Mouse (Mus musculus): ENCODE measurements around the gene Slc25a22. TPM values are rescaled to one million over a fixed set of nuclear protein-coding genes. Genes with fewer than 3 reads are reported as not detected.
"Not testable (repeated sequence)": the region's sequence is repeated elsewhere in the genome, so short reads cannot be mapped to it uniquely, and the experiment has no call there.

Slc25a22 gene
- total RNA-seq, 2 experiments from 2014 or later = 351 to 355 TPM

DNA sequence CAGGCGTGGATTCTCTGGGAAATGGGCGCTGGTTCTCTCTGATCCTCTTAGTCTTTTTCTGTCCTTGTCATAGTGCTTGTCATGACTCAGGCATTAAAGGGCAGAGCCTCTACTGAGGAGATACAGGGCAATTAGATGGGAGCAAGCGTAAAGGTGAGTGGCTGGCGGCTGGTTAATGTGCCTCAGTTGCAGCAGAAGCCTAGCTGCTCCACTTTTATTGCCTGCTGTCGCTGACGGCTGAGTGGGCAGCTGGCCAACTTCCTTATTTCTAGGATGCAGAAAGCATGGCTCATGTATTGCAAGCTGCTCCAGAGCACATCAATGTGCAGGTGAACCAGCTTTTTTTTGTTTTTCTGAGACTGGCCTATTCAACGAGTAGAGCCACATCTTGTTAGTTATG, 18.7 kb downstream of the Slc25a22 start:
- DNase-seq (ENCODE audit: extremely low spot score in 1 of 2, low spot score in 1 of 2) = peak in 1 of 2 experiments; percentile 67

GRCm38 (mm10) chr7:141417731-141418681, 19.7 kb downstream of the Slc25a22 start:
- DNase-seq (ENCODE audit: extremely low spot score in 1 of 2, low spot score in 1 of 2) = no peak

- no peak for DNase-seq (ENCODE audit: extremely low spot score in 1 of 2, low spot score in 1 of 2)
These were observed 21.4 kb downstream of the Slc25a22 start for GRCm38 (mm10) chr7:141416144-141416841.

GRCm38 (mm10) chr7:141413809-141414584, 23.7 kb downstream of the Slc25a22 start, which contains the start of gene Gatd1:
Gatd1 (minus strand) TSS chr7:141414136.
- DNase-seq (ENCODE audit: extremely low spot score in 1 of 2, low spot score in 1 of 2) = peak; percentile 94 to 99

DNA sequence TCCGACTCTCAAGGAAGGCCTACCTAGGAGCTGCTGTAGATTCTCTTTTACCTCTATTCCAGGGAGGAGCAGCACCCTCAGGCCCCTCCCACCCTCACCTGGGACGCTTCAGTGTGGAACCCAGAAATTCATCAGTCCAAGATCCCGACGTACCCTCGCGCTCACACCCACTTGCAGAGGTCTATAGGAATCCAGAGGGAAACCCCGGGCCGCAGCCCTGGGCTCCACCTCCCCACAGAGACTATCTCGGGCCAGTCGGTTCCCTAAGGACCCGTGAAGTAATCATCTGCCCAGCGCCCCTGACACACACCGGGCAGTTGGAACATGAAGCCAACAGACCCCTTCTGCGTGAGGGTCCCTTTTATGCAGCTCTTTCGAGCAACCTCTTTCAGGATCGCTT, 24.4 kb downstream of the Slc25a22 start:
- DNase-seq (ENCODE audit: extremely low spot score in 1 of 2, low spot score in 1 of 2) = no peak

DNA sequence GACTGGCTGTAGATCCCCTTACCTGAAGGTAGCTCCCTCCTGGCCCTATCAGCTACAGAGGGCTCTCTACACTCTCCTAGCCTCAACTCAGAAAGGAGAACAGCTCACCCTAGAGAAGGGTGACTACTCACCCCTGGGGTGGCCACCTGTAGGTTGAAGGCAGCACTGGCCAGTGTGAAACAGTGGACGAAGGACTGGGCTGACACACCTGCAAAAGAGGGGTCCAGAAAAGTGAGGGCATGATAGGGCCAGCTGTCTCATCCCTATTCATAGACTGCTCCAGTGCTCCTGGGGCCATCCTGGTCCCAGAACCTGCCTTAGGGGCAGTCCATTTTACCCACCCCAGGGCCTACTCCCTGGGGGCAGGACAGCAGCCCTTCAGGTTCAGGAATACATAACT, 26.0 kb downstream of the Slc25a22 start:
- DNase-seq (ENCODE audit: extremely low spot score in 1 of 2, low spot score in 1 of 2) = no peak

- DNase-seq (ENCODE audit: extremely low spot score in 1 of 2, low spot score in 1 of 2) = no peak
These were observed 27.1 kb downstream of the Slc25a22 start for GRCm38 (mm10) chr7:141410631-141411030.

DNA sequence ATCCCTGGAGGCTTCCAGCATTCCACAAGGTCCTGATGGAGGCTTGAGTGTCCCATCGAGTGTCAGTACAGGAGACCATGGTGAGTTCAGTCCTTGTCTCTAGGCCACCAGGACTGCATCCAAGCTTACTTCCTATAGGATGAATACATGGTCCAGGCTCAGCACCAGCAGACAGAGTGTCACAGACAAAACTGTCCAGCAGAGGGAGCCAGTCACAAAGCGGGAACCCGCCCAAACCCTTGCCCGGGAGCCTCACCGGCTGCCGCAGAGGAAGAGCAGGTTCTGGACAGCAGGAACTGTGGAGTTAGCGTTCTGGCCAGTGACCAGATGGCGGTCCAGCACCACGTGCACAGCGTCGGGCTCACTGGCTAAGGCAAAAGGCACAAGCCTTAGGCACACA, 28.9 kb downstream of the Slc25a22 start:
- peak; percentile 81 to 89 for DNase-seq (ENCODE audit: extremely low spot score in 1 of 2, low spot score in 1 of 2)

- DNase-seq (ENCODE audit: extremely low spot score in 1 of 2, low spot score in 1 of 2) = not testable (repeated sequence)
These were observed 30.0 kb downstream of the Slc25a22 start for GRCm38 (mm10) chr7:141407670-141408069.

GRCm38 (mm10) chr7:141405466-141405865, 32.2 kb downstream of the Slc25a22 start:
- DNase-seq (ENCODE audit: extremely low spot score in 1 of 2, low spot score in 1 of 2) = no peak

GRCm38 (mm10) chr7:141403305-141403704, 34.4 kb downstream of the Slc25a22 start:
- peak in 1 of 2 experiments; percentile 54 for DNase-seq (ENCODE audit: extremely low spot score in 1 of 2, low spot score in 1 of 2)

- DNase-seq (ENCODE audit: extremely low spot score in 1 of 2, low spot score in 1 of 2) = no peak
These were observed 42.3 kb downstream of the Slc25a22 start for GRCm38 (mm10) chr7:141395348-141395747.

- peak; percentile 47 to 67 for DNase-seq (ENCODE audit: extremely low spot score in 1 of 2, low spot score in 1 of 2)
These were observed 42.9 kb downstream of the Slc25a22 start for GRCm38 (mm10) chr7:141394771-141395170.

DNA sequence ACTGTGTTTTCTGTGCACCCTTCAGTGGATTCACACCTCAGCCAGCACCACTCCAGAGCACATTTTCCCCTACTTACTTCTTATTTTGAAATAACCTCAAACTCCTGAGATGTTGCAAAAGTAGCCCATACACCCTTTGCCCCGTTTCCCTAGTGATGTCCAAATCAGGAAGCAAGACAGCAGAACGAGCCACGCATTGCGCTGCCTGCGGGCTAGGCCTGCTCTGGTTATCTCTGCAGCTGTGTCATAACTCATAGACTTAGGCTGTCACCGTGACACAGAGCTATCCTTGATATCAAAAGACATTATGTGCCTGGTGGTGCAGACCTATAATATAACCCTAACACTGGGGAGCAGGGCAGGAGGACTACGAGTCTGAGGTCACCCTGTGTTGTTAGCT, 43.5 kb downstream of the Slc25a22 start:
- DNase-seq (ENCODE audit: extremely low spot score in 1 of 2, low spot score in 1 of 2) = no peak

DNA sequence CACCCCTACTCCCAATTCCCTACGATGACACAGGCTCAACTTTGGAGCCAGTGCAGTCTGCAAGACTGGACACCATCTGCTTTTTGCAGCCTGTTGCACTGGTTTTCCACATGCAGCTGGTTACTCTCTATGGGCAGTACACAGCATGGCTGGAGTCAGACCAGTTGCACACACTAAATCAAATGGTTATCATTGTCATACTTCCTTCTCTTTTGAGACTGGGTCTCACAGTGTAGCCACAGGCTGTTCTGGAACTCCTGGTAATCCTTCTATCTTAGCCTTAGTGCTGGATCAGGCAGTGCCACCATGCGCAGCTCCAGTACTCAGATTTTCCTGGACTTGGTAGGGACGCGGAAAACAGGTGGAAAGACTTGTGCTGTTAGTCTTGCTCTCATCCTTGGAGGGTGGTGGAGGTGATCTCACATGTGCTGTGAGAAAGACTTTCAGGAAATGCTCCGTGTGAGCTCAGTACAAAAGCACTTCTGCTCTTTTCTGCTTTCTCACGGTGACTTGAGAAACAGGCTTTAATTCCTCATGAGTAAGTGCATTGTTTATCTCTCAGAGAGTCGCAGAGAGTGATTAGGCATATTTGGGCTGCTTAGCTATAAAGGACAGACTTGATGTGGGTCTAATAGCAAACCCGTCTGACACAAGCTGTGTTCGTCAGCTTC, 45.0 kb downstream of the Slc25a22 start:
- no peak for DNase-seq (ENCODE audit: extremely low spot score in 1 of 2, low spot score in 1 of 2)

- peak; percentile 89 to 92 for DNase-seq (ENCODE audit: extremely low spot score in 1 of 2, low spot score in 1 of 2)
These were observed 45.8 kb downstream of the Slc25a22 start, which contains the start of gene Taldo1 for GRCm38 (mm10) chr7:141391625-141392551. Taldo1 (plus strand) TSS chr7:141392199.

DNA sequence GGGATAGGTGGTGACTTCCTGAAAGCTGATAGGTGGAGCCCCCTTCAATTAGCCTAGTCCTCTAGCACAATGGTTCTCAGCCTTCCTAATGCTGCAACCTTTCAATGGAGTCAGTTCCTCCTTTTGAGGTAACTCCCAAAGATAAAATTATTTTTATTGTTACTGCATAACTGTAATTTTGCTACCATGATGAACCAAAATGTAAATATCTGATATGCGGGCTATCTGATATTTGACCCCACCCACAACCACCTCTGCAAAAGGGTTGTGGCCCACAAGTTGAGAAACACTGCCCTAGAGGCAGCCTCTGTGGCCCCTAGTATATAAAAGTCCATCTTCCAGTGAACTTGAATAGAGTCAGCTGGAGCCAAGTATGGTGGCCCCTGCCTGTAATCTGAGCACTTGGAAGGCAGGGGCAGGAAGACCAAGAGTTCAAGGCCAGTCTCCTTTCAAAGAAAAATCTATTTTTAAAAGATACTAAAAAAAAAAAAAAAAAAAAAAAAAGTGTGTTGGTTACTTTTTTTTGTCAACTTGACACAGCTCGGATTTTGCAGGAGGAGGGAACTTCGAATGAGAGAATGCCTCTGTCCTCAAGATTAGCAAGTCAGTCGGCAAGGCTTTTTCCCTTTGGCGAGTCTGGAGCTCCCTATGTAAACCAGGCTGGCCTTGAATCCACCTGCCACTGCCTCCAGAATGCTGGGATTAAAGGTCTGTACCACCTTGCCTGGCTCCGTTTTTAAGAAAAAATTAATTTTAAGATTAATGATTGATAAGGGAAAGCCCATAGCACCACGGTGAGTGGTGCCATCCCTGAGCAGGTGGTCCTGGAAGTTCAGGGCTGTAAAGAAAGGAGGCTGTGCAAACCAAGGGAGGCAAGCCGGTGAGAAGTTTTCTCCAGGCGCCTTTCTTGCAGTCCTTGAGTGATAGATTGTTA, 47.1 kb downstream of the Slc25a22 start:
- DNase-seq (ENCODE audit: extremely low spot score in 1 of 2, low spot score in 1 of 2) = no peak
